Mouse (Mus musculus) limb, embryonic 11.5 days (tissue): ENCODE results near the gene Atxn7. TPM values are rescaled to one million over a fixed set of nuclear protein-coding genes. Genes with fewer than 3 reads are reported as not detected.

Experiments used
- ATAC-seq: fragments of 200-750 bp; cut with Nextera tagmentation; 2 replicates; pipeline ENCODE4 v1.8.0; 2017; ENCODE audit warnings: low read depth; ENCODE audit not compliant: insufficient number of reproducible peaks, low FRiP score, low TSS enrichment
- DNase-seq: peaks from one replicate; pipeline ENCODE4 v3.0.0-alpha.2; 2015; ENCODE audit warnings: low spot score
- H3K27ac ChIP-seq: fragments of 300-500 bp; sonication (generic); replicated peaks from 2 replicates; pipeline ENCODE4 v1.5.1; 2014; ENCODE audit warnings: low read depth, mild to moderate bottlenecking, low read length
- H3K27me3 ChIP-seq: fragments of 300-500 bp; sonication (generic); 2 replicates; pipeline ENCODE4 v1.6.1; 2014; ENCODE audit warnings: mild to moderate bottlenecking, low read length, mixed read lengths; ENCODE audit not compliant: control insufficient read depth, insufficient read depth
- H3K36me3 ChIP-seq: fragments of 300-500 bp; sonication (generic); 2 replicates; pipeline ENCODE4 v1.6.1; 2014; ENCODE audit warnings: mild to moderate bottlenecking, low read length, moderate library complexity, mixed read lengths; ENCODE audit not compliant: control insufficient read depth, insufficient read depth
- H3K4me1 ChIP-seq: fragments of 300-500 bp; sonication (generic); 2 replicates; pipeline ENCODE4 v1.6.1; 2014; ENCODE audit warnings: low read length, mixed read lengths; ENCODE audit not compliant: control insufficient read depth, insufficient read depth
- H3K4me2 ChIP-seq: fragments of 300-500 bp; sonication (generic); 2 replicates; pipeline ENCODE4 v1.6.1; 2014; ENCODE audit warnings: low read depth, mild to moderate bottlenecking, moderate library complexity; ENCODE audit not compliant: severe bottlenecking
- H3K4me3 ChIP-seq: fragments of 300-500 bp; sonication (generic); 2 replicates; pipeline ENCODE4 v1.5.1; 2014; ENCODE audit warnings: low read depth, low read length
- H3K9ac ChIP-seq: fragments of 300-500 bp; sonication (generic); 2 replicates; pipeline ENCODE4 v1.6.1; 2014; ENCODE audit warnings: mild to moderate bottlenecking, low read length
- H3K9me3 ChIP-seq: fragments of 300-500 bp; sonication (generic); 2 replicates; pipeline ENCODE4 v1.6.1; 2016; ENCODE audit warnings: low read length; ENCODE audit not compliant: control insufficient read depth
- WGBS: fragments of 180-500 bp; shearing (Covaris S2); extraction: QIAGEN DNeasy Blood & Tissue Kit; methylation state at CpG from one replicate; pipeline ENCODE4 v1.1.7; 2014; 5-methylcytosine and 5-hydroxymethylcytosine counted together
- polyA plus RNA-seq: library from polyadenylated mRNA; unstranded; fragments of >200 nt; fragmentation: Nextera tagmentation; extraction: Ambion mirVana; gene quantifications from 2 replicates; pipeline ENCODE4 v1.2.1, GENCODE M21; 2014

Atxn7 gene
- polyA plus RNA-seq, 1 experiment from 2014 or later, result 4.6 TPM

- H3K27ac ChIP-seq, result no peak overlapping the region
- no peak overlapping the region for H3K9ac ChIP-seq
- H3K4me1 ChIP-seq, result 0 out of 2 replicates have a peak, but pooled peaks cover 2% of the 10 kb centered on the region
- no peak overlapping the region for H3K4me2 ChIP-seq
- ATAC-seq, result no peak
- H3K27me3 ChIP-seq, result no peaks in the 10 kb centered on the region
- no peak for DNase-seq
- 67% methylated on average over 5 of the region's 5 CpGs for WGBS
- H3K36me3 ChIP-seq, result no peaks in the 10 kb centered on the region
- H3K4me3 ChIP-seq, result no peak overlapping the region
- H3K9me3 ChIP-seq, result no peaks in the 10 kb centered on the region
These were observed 7.2 kb downstream of the Atxn7 start for GRCm38 (mm10) chr14:13968476-13968875.

DNA sequence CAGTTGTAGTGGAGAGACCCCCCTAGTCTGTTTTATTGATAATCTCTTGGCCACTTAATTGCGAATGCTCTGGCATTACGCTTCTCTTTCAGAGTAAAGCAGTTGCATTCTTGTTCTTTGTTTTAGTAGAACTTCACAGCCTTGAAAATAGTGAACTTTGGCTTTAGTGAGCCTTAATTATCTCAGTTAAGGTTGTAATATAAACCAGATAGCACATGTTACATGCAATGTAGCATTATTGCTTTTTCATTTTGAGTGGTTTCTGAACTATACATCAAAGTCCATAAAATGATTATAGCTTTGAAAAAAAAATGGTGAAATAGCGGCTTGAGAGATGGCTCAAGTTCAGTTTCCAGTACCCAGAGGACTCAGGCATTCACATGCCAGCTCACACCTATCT is 9.3 kb downstream of the Atxn7 start:
- 60% methylated on average over 3 of the region's 3 CpGs for WGBS
- ATAC-seq (no peak), DNase-seq (no peak)
- no peaks in the 10 kb centered on the region for H3K36me3 ChIP-seq
- H3K4me1 ChIP-seq, result 0 out of 2 replicates have a peak, but pooled peaks cover 2% of the 10 kb centered on the region
- no peaks in the 10 kb centered on the region for H3K27me3 ChIP-seq
- no peak overlapping the region for H3K27ac ChIP-seq
- H3K9me3 ChIP-seq, result no peaks in the 10 kb centered on the region
- H3K4me2 ChIP-seq, result no peak overlapping the region
- no peak overlapping the region for H3K4me3 ChIP-seq
- no peak overlapping the region for H3K9ac ChIP-seq

DNA sequence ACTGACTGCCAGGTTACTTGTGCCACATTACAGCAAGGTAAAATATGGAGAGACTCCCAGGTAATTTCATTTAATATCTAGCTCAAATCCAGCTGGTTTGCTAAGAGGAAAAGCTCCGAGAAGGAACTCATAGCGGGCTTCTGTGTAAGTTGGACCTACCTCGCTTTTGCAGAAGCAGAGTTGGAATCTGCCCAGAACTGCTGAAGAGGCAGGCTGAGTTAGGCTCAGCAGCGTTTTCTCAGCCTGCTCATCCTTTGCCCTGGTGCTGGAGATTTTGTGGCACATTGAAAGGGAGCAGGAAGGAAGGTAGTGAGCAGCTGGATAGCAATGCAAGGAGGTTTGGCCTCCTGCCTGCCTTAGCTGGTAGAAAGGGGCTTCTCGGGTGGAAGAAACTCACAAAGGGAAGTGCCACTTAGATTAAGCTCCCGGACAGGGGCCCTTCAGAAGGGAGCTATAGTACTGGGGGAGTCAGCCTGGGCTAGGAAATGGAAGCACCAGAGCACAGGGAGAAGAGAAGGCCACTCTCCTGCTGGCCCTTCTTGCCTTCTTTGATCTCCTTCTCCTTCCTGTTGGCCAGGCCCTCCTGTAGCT is 10.5 kb downstream of the Atxn7 start:
- 51% methylated on average over 6 of the region's 6 CpGs for WGBS
- Histone ChIP-seq H3K4me3 (no peak overlapping the region), H3K9me3 (no peaks in the 10 kb centered on the region), H3K36me3 (no peaks in the 10 kb centered on the region), H3K4me2 (no peak overlapping the region), H3K4me1 (0 out of 2 replicates have a peak, but pooled peaks cover 2% of the 10 kb centered on the region), H3K9ac (no peak overlapping the region), H3K27me3 (no peaks in the 10 kb centered on the region), H3K27ac (no peak overlapping the region)
- ATAC-seq (no peak), DNase-seq (no peak)

- ATAC-seq (no peak), DNase-seq (no peak)
- H3K36me3 ChIP-seq, result no peaks in the 10 kb centered on the region
- no peak overlapping the region for H3K4me2 ChIP-seq
- H3K9me3 ChIP-seq, result no peaks in the 10 kb centered on the region
- H3K4me3 ChIP-seq, result no peak overlapping the region
- no peak overlapping the region for H3K9ac ChIP-seq
- H3K27ac ChIP-seq, result no peak overlapping the region
- 66% methylated on average over 1 of the region's 1 CpGs for WGBS
- no peaks in the 10 kb centered on the region for H3K27me3 ChIP-seq
- no peaks in the 10 kb centered on the region for H3K4me1 ChIP-seq
These were observed 16.3 kb downstream of the Atxn7 start for GRCm38 (mm10) chr14:13977498-13977897.

- Histone ChIP-seq H3K9ac (no peak overlapping the region), H3K9me3 (no peaks in the 10 kb centered on the region), H3K27ac (no peak overlapping the region), H3K4me1 (no peaks in the 10 kb centered on the region), H3K36me3 (no peaks in the 10 kb centered on the region), H3K4me2 (no peak overlapping the region), H3K4me3 (no peak overlapping the region), H3K27me3 (no peaks in the 10 kb centered on the region)
- ATAC-seq (no peak), DNase-seq (no peak)
- 46% methylated on average over 2 of the region's 2 CpGs for WGBS
These were observed 20.0 kb downstream of the Atxn7 start for GRCm38 (mm10) chr14:13981286-13981685.

DNA sequence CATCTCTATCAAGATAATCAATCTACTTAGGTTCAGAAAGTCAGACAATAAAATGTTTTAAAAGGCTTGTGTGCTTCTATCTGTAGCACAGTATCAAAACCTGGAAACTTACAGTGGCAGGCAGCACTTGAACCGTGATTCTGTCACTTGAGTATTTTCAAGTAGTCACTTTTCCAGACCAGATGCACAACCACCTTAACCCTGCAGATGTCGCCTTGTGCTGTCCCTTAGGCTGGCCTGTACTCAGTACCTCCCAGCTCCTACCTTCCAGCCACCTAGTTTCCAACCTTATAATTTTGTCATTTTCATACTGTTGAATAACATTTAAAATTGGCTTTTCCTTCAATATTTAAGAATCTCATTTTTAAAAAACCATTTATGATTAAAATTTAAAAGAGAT is 20.9 kb downstream of the Atxn7 start:
- H3K9me3 ChIP-seq, result no peaks in the 10 kb centered on the region
- H3K27me3 ChIP-seq, result no peaks in the 10 kb centered on the region
- H3K27ac ChIP-seq, result no peak overlapping the region
- ATAC-seq (no peak), DNase-seq (no peak)
- H3K36me3 ChIP-seq, result no peaks in the 10 kb centered on the region
- H3K4me1 ChIP-seq, result no peaks in the 10 kb centered on the region
- H3K4me3 ChIP-seq, result no peak overlapping the region
- 60% methylated on average over 2 of the region's 2 CpGs for WGBS
- H3K9ac ChIP-seq, result no peak overlapping the region
- H3K4me2 ChIP-seq, result no peak overlapping the region

- ATAC-seq (no peak), DNase-seq (no peak)
- Histone ChIP-seq H3K27ac (no peak overlapping the region), H3K4me1 (no peaks in the 10 kb centered on the region), H3K36me3 (no peaks in the 10 kb centered on the region), H3K9ac (no peak overlapping the region), H3K4me3 (no peak overlapping the region), H3K27me3 (no peaks in the 10 kb centered on the region), H3K9me3 (no peaks in the 10 kb centered on the region), H3K4me2 (no peak overlapping the region)
- WGBS, result 61% methylated on average over 2 of the region's 2 CpGs
These were observed 27.2 kb downstream of the Atxn7 start for GRCm38 (mm10) chr14:13988397-13988796.

GRCm38 (mm10) chr14:13990741-13991140 is 29.5 kb downstream of the Atxn7 start:
- Histone ChIP-seq H3K9me3 (no peaks in the 10 kb centered on the region), H3K4me2 (no peak overlapping the region), H3K4me1 (no peaks in the 10 kb centered on the region), H3K9ac (no peak overlapping the region), H3K27me3 (no peaks in the 10 kb centered on the region), H3K4me3 (no peak overlapping the region), H3K36me3 (no peaks in the 10 kb centered on the region), H3K27ac (no peak overlapping the region)
- 84% methylated on average over 3 of the region's 3 CpGs for WGBS
- DNase-seq (no peak), ATAC-seq (no peak)
